Mouse (Mus musculus) gastrocnemius, adult 8-10 months (tissue): ENCODE data around the gene Cilp. TPM values are rescaled to one million over a fixed set of nuclear protein-coding genes. Genes with fewer than 3 reads are reported as not detected.
"Not testable (repeated sequence)": the region's sequence is repeated elsewhere in the genome, so short reads cannot be mapped to it uniquely, and the experiment has no call there.

ENCODE experiments used
- DNase-seq, 2 experiments: peaks; one replicate each; pipeline ENCODE4 v3.0.0; 2022; ENCODE audit warnings: low spot score in 2 of 2
- total RNA-seq, 4 experiments: library from RNA; stranded (reverse); gene quantifications; 2 replicates each; pipeline ENCODE4 v1.2.4; 2022

Cilp gene
- total RNA-seq, 4 experiments from 2014 or later: 3.3 to 14.7 (median 9.6) TPM

GRCm38 (mm10) chr9:65247502-65248376, 17.2 kb upstream of the Cilp start:
- no peak for DNase-seq

GRCm38 (mm10) chr9:65248377-65248690, 16.6 kb upstream of the Cilp start:
- DNase-seq: no peak

GRCm38 (mm10) chr9:65252026-65252425, 13.0 kb upstream of the Cilp start:
- DNase-seq: no peak

GRCm38 (mm10) chr9:65255906-65256600, 8.9 kb upstream of the Cilp start:
- DNase-seq: no peak

GRCm38 (mm10) chr9:65257218-65257910, 7.6 kb upstream of the Cilp start:
- DNase-seq: no peak

GRCm38 (mm10) chr9:65259366-65259765, 5.6 kb upstream of the Cilp start:
- DNase-seq: no peak

GRCm38 (mm10) chr9:65261591-65262230, 3.3 kb upstream of the Cilp start:
- peak; percentile 33 to 57 for DNase-seq

- DNase-seq: no peak
Observed at GRCm38 (mm10) chr9:65262641-65263120, 2.3 kb upstream of the Cilp start.

GRCm38 (mm10) chr9:65267742-65268515, 2.9 kb downstream of the Cilp start:
- DNase-seq: no peak

- DNase-seq: no peak
Observed at GRCm38 (mm10) chr9:65273048-65273809, 8.2 kb downstream of the Cilp start.

GRCm38 (mm10) chr9:65273873-65274272, 8.9 kb downstream of the Cilp start:
- DNase-seq: no peak

- DNase-seq: not testable (repeated sequence)
Observed at GRCm38 (mm10) chr9:65274851-65275250, 9.9 kb downstream of the Cilp start.

GRCm38 (mm10) chr9:65275810-65276530, 11.0 kb downstream of the Cilp start:
- no peak for DNase-seq

GRCm38 (mm10) chr9:65281536-65282151, 16.7 kb downstream of the Cilp start:
- no peak for DNase-seq

GRCm38 (mm10) chr9:65283301-65283700, 18.3 kb downstream of the Cilp start:
- no peak for DNase-seq

GRCm38 (mm10) chr9:65288252-65288651, 23.3 kb downstream of the Cilp start:
- not testable (repeated sequence) for DNase-seq

GRCm38 (mm10) chr9:65289988-65290387, 25.0 kb downstream of the Cilp start:
- DNase-seq: no peak

- DNase-seq: no peak
Observed at GRCm38 (mm10) chr9:65292421-65292820, 27.4 kb downstream of the Cilp start.

GRCm38 (mm10) chr9:65293119-65293518, 28.1 kb downstream of the Cilp start:
- DNase-seq: no peak
